Mouse (Mus musculus) CH12.LX (cell line): ENCODE data around the gene Asb7. TPM values are rescaled to one million over a fixed set of nuclear protein-coding genes. Genes with fewer than 3 reads are reported as not detected.

Source experiments
- DNase-seq: peaks from one replicate; pipeline ENCODE4 v3.0.0-alpha.2; 2013; ENCODE audit errors: extremely low read depth
- H3K27ac ChIP-seq: 2 replicates; pipeline ENCODE4 v1.5.1; 2012; ENCODE audit warnings: low read depth, mild to moderate bottlenecking, control low read depth, moderate library complexity; ENCODE audit not compliant: insufficient read depth
- H3K27me3 ChIP-seq: replicated peaks from 2 replicates; pipeline ENCODE3; 2012; ENCODE audit warnings: inconsistent platforms
- H3K36me3 ChIP-seq, 2 experiments: replicated peaks in 1 of 2; 2 replicates each; pipeline versions ENCODE3 to v1.6.1; 2012; ENCODE audit warnings: inconsistent platforms in 1 of 2, low read length in 1 of 2, mild to moderate bottlenecking in 1 of 2, mixed read lengths in 1 of 2, moderate library complexity in 1 of 2; ENCODE audit not compliant: control insufficient read depth in 1 of 2, insufficient read depth in 1 of 2
- H3K4me1 ChIP-seq, 2 experiments: 2 replicates each; pipeline ENCODE4 v1.6.1; 2012; ENCODE audit warnings: inconsistent platforms in 1 of 2, moderate library complexity in 1 of 2; ENCODE audit not compliant: insufficient read depth in 2 of 2, control insufficient read depth in 1 of 2
- H3K4me2 ChIP-seq: 2 replicates; pipeline ENCODE4 v1.6.1; 2012; ENCODE audit warnings: low read depth, mild to moderate bottlenecking, control low read depth; ENCODE audit not compliant: poor library complexity, insufficient read depth, severe bottlenecking
- H3K4me3 ChIP-seq, 3 experiments: fragments of 150-350 bp in 1 of 3; sonication (generic) in 1 of 3; replicated peaks in 1 of 3; 2 replicates each; pipeline versions ENCODE3 to v1.5.1; 2011 to 2012; ENCODE audit warnings: low read depth in 2 of 3, low read length in 2 of 3, mild to moderate bottlenecking in 2 of 3, moderate library complexity in 2 of 3, control low read depth in 1 of 3, improper control_type of control experiment in 1 of 3, inconsistent platforms in 1 of 3, mixed read lengths in 1 of 3; ENCODE audit not compliant: poor library complexity in 1 of 3
- H3K79me2 ChIP-seq: replicated peaks from 2 replicates; pipeline ENCODE4 v1.6.1; 2012; ENCODE audit warnings: mild to moderate bottlenecking, moderate library complexity; ENCODE audit not compliant: control insufficient read depth, poor library complexity, insufficient read depth, severe bottlenecking; ENCODE audit errors: extremely low read depth
- H3K9ac ChIP-seq: 2 replicates; pipeline ENCODE4 v1.6.1; 2012; ENCODE audit warnings: low read depth, mild to moderate bottlenecking, control low read depth, moderate library complexity; ENCODE audit not compliant: insufficient read depth
- H3K9me3 ChIP-seq: replicated peaks from 2 replicates; pipeline ENCODE3; 2012; ENCODE audit warnings: low read length, inconsistent platforms, mixed read lengths
- BHLHE40 ChIP-seq: IDR thresholded peaks from 2 replicates; pipeline ENCODE4 v1.6.1; 2011; ENCODE audit warnings: mild to moderate bottlenecking, low read depth, low read length, improper control_type of control experiment
- CHD2 ChIP-seq: IDR thresholded peaks from 2 replicates; pipeline ENCODE4 v1.6.1; 2011; ENCODE audit warnings: low read length, improper control_type of control experiment
- EP300 ChIP-seq: IDR thresholded peaks from 2 replicates; pipeline ENCODE4 v1.6.1; 2011; ENCODE audit warnings: low read length, improper control_type of control experiment
- ETS1 ChIP-seq: conservative IDR thresholded peaks from 2 replicates; pipeline ENCODE4 v1.6.1; 2012; ENCODE audit warnings: low read depth, mild to moderate bottlenecking, inconsistent platforms, low read length, improper control_type of control experiment, moderate library complexity
- GABPA ChIP-seq: IDR thresholded peaks from 2 replicates; pipeline ENCODE4 v1.6.1; 2012; ENCODE audit warnings: low read depth, low read length, improper control_type of control experiment, inconsistent platforms; ENCODE audit not compliant: insufficient replicate concordance
- HCFC1 ChIP-seq: IDR thresholded peaks from 2 replicates; pipeline ENCODE4 v1.6.1; 2012; ENCODE audit warnings: low read depth, mild to moderate bottlenecking, inconsistent platforms, low read length, improper control_type of control experiment
- JUN ChIP-seq: IDR thresholded peaks from 2 replicates; pipeline ENCODE4 v1.6.1; 2011; ENCODE audit warnings: low read depth, mild to moderate bottlenecking, low read length, improper control_type of control experiment, moderate library complexity; ENCODE audit not compliant: insufficient read depth
- JUND ChIP-seq: conservative IDR thresholded peaks from 2 replicates; pipeline ENCODE4 v1.6.1; 2011; ENCODE audit warnings: low read depth, low read length, improper control_type of control experiment
- KAT2A ChIP-seq: IDR thresholded peaks from 2 replicates; pipeline ENCODE4 v1.6.1; 2012; ENCODE audit warnings: low read length, improper control_type of control experiment, inconsistent platforms; ENCODE audit not compliant: insufficient replicate concordance
- MAFK ChIP-seq: IDR thresholded peaks from 2 replicates; pipeline ENCODE4 v1.6.1; 2011; ENCODE audit warnings: low read length, improper control_type of control experiment; ENCODE audit not compliant: insufficient replicate concordance
- MAX ChIP-seq: IDR thresholded peaks from 2 replicates; pipeline ENCODE4 v1.6.1; 2011; ENCODE audit warnings: low read length, improper control_type of control experiment
- MAZ ChIP-seq: IDR thresholded peaks from 2 replicates; pipeline ENCODE4 v1.6.1; 2012; ENCODE audit warnings: low read depth, mild to moderate bottlenecking, inconsistent platforms, low read length, improper control_type of control experiment, moderate library complexity
- MEF2A ChIP-seq: IDR thresholded peaks from 2 replicates; pipeline ENCODE4 v1.6.1; 2014; ENCODE audit warnings: low read depth, mild to moderate bottlenecking, inconsistent platforms, low read length, improper control_type of control experiment, borderline replicate concordance
- MYC ChIP-seq: IDR thresholded peaks from 2 replicates; pipeline ENCODE4 v1.6.1; 2011; ENCODE audit warnings: low read depth, mild to moderate bottlenecking, improper control_type of control experiment, low read length
- NELFE ChIP-seq: IDR thresholded peaks from 2 replicates; pipeline ENCODE4 v1.6.1; 2011; ENCODE audit warnings: low read depth, low read length, improper control_type of control experiment
- NRF1 ChIP-seq: IDR thresholded peaks from 2 replicates; pipeline ENCODE4 v1.6.1; 2014; ENCODE audit warnings: low read depth, mild to moderate bottlenecking, inconsistent platforms, low read length, improper control_type of control experiment, moderate library complexity
- PAX5 ChIP-seq: IDR thresholded peaks from 2 replicates; pipeline ENCODE4 v1.6.1; 2012; ENCODE audit warnings: low read length, inconsistent platforms, mixed read lengths
- POLR2A ChIP-seq: IDR thresholded peaks from 2 replicates; pipeline ENCODE4 v1.6.1; 2011; ENCODE audit warnings: low read depth, mild to moderate bottlenecking, improper control_type of control experiment, low read length
- POLR2AphosphoS2 ChIP-seq: IDR thresholded peaks from 2 replicates; pipeline ENCODE4 v1.6.1; 2011; ENCODE audit warnings: low read depth, low read length, improper control_type of control experiment
- RAD21 ChIP-seq: IDR thresholded peaks from 2 replicates; pipeline ENCODE4 v1.6.1; 2011; ENCODE audit warnings: low read depth, mild to moderate bottlenecking, low read length, improper control_type of control experiment, moderate library complexity
- RCOR1 ChIP-seq: conservative IDR thresholded peaks from 2 replicates; pipeline ENCODE4 v1.6.1; 2012; ENCODE audit warnings: low read depth, mild to moderate bottlenecking, inconsistent platforms, low read length, improper control_type of control experiment
- SIN3A ChIP-seq: IDR thresholded peaks from 2 replicates; pipeline ENCODE4 v1.6.1; 2012; ENCODE audit warnings: low read length, improper control_type of control experiment, inconsistent platforms
- SMC3 ChIP-seq: IDR thresholded peaks from 2 replicates; pipeline ENCODE4 v1.6.1; 2011; ENCODE audit warnings: low read depth, low read length, improper control_type of control experiment
- TBP ChIP-seq: conservative IDR thresholded peaks from 2 replicates; pipeline ENCODE4 v1.6.1; 2011; ENCODE audit warnings: low read depth, low read length, improper control_type of control experiment
- UBTF ChIP-seq: IDR thresholded peaks from 2 replicates; pipeline ENCODE4 v1.6.1; 2012; ENCODE audit warnings: low read depth, mild to moderate bottlenecking, inconsistent platforms, low read length, improper control_type of control experiment, moderate library complexity
- ZC3H11A ChIP-seq: IDR thresholded peaks from 2 replicates; pipeline ENCODE4 v1.6.1; 2012; ENCODE audit warnings: low read depth, mild to moderate bottlenecking, inconsistent platforms, low read length, improper control_type of control experiment
- ZMIZ1 ChIP-seq: IDR thresholded peaks from 2 replicates; pipeline ENCODE4 v1.6.1; 2012; ENCODE audit warnings: low read depth, mild to moderate bottlenecking, inconsistent platforms, low read length, improper control_type of control experiment
- dilution Hi-C: fragments of 300-500 bp; cut with MboI; formaldehyde crosslinking; loops from 2 replicates; pipeline ENCODE4 v1.14.3; 2020; ENCODE audit warnings: low sequenced_read_pairs; ENCODE audit not compliant: extremely low pct_unique_long_range_greater_than_20kb, extremely low pct_ligation_motif_present
- in situ Hi-C: fragments of 300-500 bp; cut with MboI; formaldehyde crosslinking; loops from 3 replicates; pipeline ENCODE4 v1.14.3; 2019; ENCODE audit warnings: low sequenced_read_pairs, low pct_ligation_motif_present, low pct_unique_long_range_greater_than_20kb, mixed read lengths
- polyA plus RNA-seq: library from polyadenylated mRNA; unstranded; fragments of >175 nt; gene quantifications from 2 replicates; pipeline ENCODE4 v1.2.1, GENCODE M21; 2012; ENCODE audit warnings: low read depth; ENCODE audit not compliant: insufficient read length
- total RNA-seq, 2 experiments: library from RNA; depleted of rRNA; stranded (reverse); fragments of 300-350 nt in 1 of 2; fragments of >200 nt in 1 of 2; gene quantifications; 2 replicates each; pipeline ENCODE4 v1.2.3; 2012 to 2014

Asb7 gene
- total and polyA plus RNA-seq, 3 experiments = 5.5 to 6.6 (median 6.2) TPM

DNA sequence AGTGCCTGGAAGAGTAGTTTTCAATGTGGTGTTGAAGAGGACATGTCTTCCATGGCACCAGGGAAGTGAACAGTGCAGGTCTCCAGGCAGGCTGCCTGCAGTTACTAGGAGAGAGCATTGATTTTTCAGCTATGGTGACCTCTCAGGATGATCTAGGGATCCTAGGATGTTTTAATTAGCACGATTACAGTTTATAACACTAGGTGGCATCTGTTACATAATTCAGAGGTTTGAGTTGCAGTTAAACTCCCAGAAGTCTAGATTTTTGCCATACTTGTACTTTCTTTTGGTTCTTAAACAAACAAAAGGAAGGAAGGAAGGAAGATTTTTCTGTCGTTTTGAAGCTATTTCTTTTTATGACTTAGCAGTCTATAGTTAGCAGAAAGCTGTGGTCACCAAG is 21.8 kb upstream of the Asb7 start:
- peaks cover 0 to 5% of the 10 kb centered on the region in 2 experiments; a peak in 2 of 4 replicates for H3K4me1 ChIP-seq
- H3K4me3 ChIP-seq = no peak overlapping the region
- dilution Hi-C loops = no loop called here
- H3K27me3 ChIP-seq = no peaks in the 10 kb centered on the region
- H3K36me3 ChIP-seq = peaks cover 11 to 69% of the 10 kb centered on the region in 2 experiments
- H3K9me3 ChIP-seq = no peaks in the 10 kb centered on the region
- no peak overlapping the region for H3K27ac ChIP-seq
- no peak overlapping the region for H3K9ac ChIP-seq
- no peaks in the 10 kb centered on the region for H3K79me2 ChIP-seq
- no peak overlapping the region for H3K4me2 ChIP-seq
- no peak for DNase-seq
- TF ChIP-seq CHD2 (no peak), ZC3H11A (no peak), MAZ (no peak), RAD21 (no peak; the same call in 1 of the 2 replicates), HCFC1 (no peak), PAX5 (no peak), TBP (no peak), ZMIZ1 (no peak), MYC (no peak), GABPA (no peak), JUN (no peak), MAX (no peak), RCOR1 (no peak), KAT2A (no peak), POLR2A (no peak), EP300 (no peak)
- TF ChIP-seq, all 38 proteins: peak for 0
- in situ Hi-C loops = no loop called here

DNA sequence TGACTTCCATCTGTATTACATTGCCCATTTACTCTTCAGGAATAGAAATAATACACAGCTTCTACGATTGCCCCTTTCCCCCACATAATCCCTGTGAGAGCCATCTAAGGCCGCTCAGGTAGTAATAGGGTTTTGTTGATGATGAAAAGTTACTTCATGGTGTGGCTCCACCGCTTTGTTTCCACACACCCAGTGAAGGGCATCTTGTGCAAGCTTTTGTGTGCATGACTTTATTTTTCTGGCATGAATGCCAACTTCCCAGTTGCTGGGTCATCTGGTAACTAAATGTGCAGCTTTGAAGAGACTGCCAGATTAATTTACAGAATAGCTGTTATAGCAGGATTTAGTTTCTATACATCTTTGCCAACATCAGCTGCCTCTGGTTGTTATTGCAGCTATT is 15.2 kb upstream of the Asb7 start:
- H3K27ac ChIP-seq = no peak overlapping the region
- in situ Hi-C loops = no loop called here

More for the DNA sequence above, 15.2 kb upstream of the Asb7 start:
- no peak overlapping the region for H3K4me3 ChIP-seq
- dilution Hi-C loops = no loop called here
- DNase-seq = no peak
- H3K27me3 ChIP-seq = no peaks in the 10 kb centered on the region
- no peaks in the 10 kb centered on the region for H3K79me2 ChIP-seq
- TF ChIP-seq GABPA (no peak), KAT2A (no peak), TBP (no peak), NRF1 (no peak), PAX5 (no peak), BHLHE40 (no peak), ZMIZ1 (no peak), MEF2A (no peak), POLR2AphosphoS2 (no peak), SIN3A (no peak), MAFK (no peak), UBTF (no peak), HCFC1 (no peak), NELFE (no peak), MYC (no peak), CHD2 (no peak), RCOR1 (no peak), SMC3 (no peak), JUND (no peak), ETS1 (no peak)
- H3K36me3 ChIP-seq = peaks cover 8 to 47% of the 10 kb centered on the region in 2 experiments
- no peaks in the 10 kb centered on the region for H3K9me3 ChIP-seq
- H3K9ac ChIP-seq = no peak overlapping the region
- H3K4me2 ChIP-seq = no peak overlapping the region
- 0 out of 4 replicates have a peak, but pooled peaks cover 0 to 2% of the 10 kb centered on the region in 2 experiments for H3K4me1 ChIP-seq
